Mouse (Mus musculus): ENCODE measurements around the gene Phospho1. TPM values are rescaled to one million over a fixed set of nuclear protein-coding genes. Genes with fewer than 3 reads are reported as not detected.
A peak's percentile ranks its signal among the peaks of the same experiment; 100 is the strongest.

Phospho1 gene
- polyA plus RNA-seq, 1 experiment from 2014 or later: 0.51 TPM

DNA sequence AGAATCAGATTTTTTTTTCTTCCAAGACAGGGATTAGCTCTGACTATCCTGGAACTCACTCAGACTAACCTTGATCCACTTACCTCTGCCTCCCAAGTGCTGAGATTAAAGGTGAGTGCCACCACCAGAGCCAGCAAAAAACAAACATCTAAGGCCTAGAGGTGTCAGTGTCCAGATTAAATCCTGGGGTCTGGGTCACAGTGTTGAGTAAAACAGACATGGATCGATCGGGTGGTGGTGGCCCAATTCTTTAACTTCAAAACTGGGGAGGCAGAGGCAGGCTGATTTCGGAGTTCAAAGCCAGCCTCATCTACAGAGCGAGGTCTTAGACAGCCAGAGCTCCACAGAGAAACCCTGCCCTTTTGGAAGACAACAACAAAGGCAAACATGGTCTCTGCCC is 1.9 kb upstream of the Phospho1 start:
- H3K27me3 ChIP-seq (replicated peaks; ENCODE audit: control insufficient read depth, insufficient read depth, low read length): no peaks in the 10 kb centered on the region; the same call in 1 of the 2 replicates
- H3K4me2 ChIP-seq (ENCODE audit: low read depth, low read length): no peak overlapping the region
- H3K4me3 ChIP-seq (ENCODE audit: low read length): no peak overlapping the region
- no peaks in the 10 kb centered on the region for H3K9me3 ChIP-seq (ENCODE audit: control insufficient read depth, low read length)
- no peak overlapping the region for H3K27ac ChIP-seq (ENCODE audit: low read length)
- H3K4me1 ChIP-seq (ENCODE audit: control insufficient read depth, insufficient read depth, low read length): no peaks in the 10 kb centered on the region
- H3K9ac ChIP-seq (ENCODE audit: low read depth, low read length): no peak overlapping the region
- no peak for ATAC-seq
- whole genome bisulfite sequencing: 95% methylated on average over 4 of the region's 4 CpGs
- no peaks in the 10 kb centered on the region for H3K36me3 ChIP-seq (ENCODE audit: control insufficient read depth, insufficient read depth, low read length)

DNA sequence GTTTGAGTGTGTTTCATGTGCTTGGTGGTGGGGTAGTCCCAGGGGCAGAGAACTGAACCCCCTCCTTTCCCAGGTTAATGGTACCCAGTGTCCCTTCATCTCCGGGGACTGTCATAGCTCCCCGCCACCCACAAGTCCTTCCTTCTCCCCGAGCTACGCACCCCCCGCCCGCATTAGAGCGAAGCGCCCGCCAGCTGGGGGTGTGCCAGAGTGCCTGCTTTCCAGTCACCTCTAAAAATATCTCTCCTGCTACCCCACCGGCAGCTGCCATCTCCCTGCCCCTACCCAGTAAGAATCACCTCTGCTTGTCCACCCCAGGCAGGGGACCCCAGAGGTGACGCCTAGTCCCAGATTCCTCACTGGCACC is 561 bp downstream of the Phospho1 start:
- 0 out of 2 replicates have a peak, but pooled peaks have one; percentile 13 for ATAC-seq
- Histone ChIP-seq H3K27ac (ENCODE audit: low read length) (no peak overlapping the region), H3K36me3 (ENCODE audit: control insufficient read depth, insufficient read depth, low read length) (no peaks in the 10 kb centered on the region), H3K9me3 (ENCODE audit: control insufficient read depth, low read length) (no peaks in the 10 kb centered on the region), H3K9ac (ENCODE audit: low read depth, low read length) (peak overlapping the region; percentile 75), H3K27me3 (replicated peaks; ENCODE audit: control insufficient read depth, insufficient read depth, low read length) (peaks cover 16% of the 10 kb centered on the region; the same call in 1 of the 2 replicates), H3K4me1 (ENCODE audit: control insufficient read depth, insufficient read depth, low read length) (no peaks in the 10 kb centered on the region), H3K4me3 (ENCODE audit: low read length) (peak overlapping the region; percentile 68), H3K4me2 (ENCODE audit: low read depth, low read length) (peak overlapping the region; percentile 99)
- WGBS: 4% methylated on average over 11 of the region's 11 CpGs

DNA sequence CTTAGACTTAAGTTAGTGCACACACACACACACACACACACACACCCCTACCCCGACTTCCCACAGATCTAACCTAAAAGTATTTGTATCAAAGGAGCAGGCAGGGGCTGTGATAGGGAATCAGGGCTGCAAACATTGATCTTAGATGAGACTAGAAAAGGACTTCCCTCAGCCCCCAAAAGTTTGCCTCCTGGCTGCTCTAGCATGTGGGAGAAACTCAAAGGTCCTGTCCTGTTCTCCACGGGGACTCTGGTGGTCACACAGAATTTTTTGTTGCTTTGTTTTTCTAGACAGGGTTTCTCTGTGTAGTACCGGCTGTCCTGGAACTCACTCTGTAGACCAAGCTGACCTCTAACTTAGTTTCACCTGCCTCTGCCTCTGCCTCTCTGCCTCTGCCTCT is 1.3 kb downstream of the Phospho1 start:
- H3K36me3 ChIP-seq (ENCODE audit: control insufficient read depth, insufficient read depth, low read length): no peaks in the 10 kb centered on the region
- ATAC-seq: no peak
- no peak overlapping the region for H3K4me2 ChIP-seq (ENCODE audit: low read depth, low read length)
- no peaks in the 10 kb centered on the region for H3K9me3 ChIP-seq (ENCODE audit: control insufficient read depth, low read length)
- peaks cover 5% of the 10 kb centered on the region for H3K4me1 ChIP-seq (ENCODE audit: control insufficient read depth, insufficient read depth, low read length)
- H3K27ac ChIP-seq (ENCODE audit: low read length): no peak overlapping the region
- peaks cover 23% of the 10 kb centered on the region for H3K27me3 ChIP-seq (replicated peaks; ENCODE audit: control insufficient read depth, insufficient read depth, low read length)
- WGBS: 55% methylated on average over 3 of the region's 3 CpGs
- H3K9ac ChIP-seq (ENCODE audit: low read depth, low read length): no peak overlapping the region
- H3K4me3 ChIP-seq (ENCODE audit: low read length): no peak overlapping the region

DNA sequence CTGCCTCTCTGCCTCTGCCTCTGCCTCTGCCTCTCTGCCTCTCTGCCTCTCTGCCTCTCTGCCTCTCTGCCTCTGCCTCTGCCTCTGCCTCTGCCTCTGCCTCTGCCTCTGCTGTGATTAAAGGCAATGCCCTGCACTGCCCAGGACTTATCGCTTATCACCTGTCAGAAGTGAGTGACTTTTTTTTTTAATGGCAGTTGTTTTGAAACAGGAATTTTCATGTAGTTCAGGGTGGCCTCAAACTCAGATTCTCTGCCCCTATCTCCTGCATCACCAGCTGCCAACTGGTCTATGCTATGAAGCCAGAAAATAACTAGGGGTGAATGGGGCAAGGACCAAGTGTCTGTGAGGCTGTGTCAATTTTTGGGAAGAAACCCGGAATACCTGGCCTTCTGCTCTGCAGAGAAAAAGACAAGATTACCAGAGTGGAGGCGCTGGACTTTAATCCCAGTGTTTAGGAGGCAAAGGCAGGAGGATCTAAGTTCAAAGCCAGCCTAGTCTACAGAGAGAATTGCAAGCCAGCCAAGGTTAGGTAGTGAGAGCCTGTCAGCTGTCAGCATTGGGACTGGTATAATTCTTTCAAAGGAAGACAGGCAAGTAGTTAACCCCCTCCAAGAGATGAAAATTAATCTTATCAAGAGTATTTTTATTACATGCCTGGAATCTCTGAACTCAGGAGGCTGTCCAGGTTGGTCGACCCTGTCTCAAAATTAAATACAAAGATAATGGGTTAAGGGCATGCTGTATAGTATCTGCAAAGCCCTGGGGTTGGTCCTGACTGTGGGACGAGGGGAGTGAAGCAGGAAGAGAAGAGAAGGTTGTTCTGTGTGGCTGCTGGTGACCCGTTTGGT is 2.2 kb downstream of the Phospho1 start:
- Histone ChIP-seq H3K4me1 (ENCODE audit: control insufficient read depth, insufficient read depth, low read length) (peaks cover 14% of the 10 kb centered on the region), H3K4me3 (ENCODE audit: low read length) (no peak overlapping the region), H3K27me3 (replicated peaks; ENCODE audit: control insufficient read depth, insufficient read depth, low read length) (peaks cover 32% of the 10 kb centered on the region), H3K36me3 (ENCODE audit: control insufficient read depth, insufficient read depth, low read length) (no peaks in the 10 kb centered on the region), H3K27ac (ENCODE audit: low read length) (no peak overlapping the region), H3K9ac (ENCODE audit: low read depth, low read length) (no peak overlapping the region), H3K9me3 (ENCODE audit: control insufficient read depth, low read length) (no peaks in the 10 kb centered on the region), H3K4me2 (ENCODE audit: low read depth, low read length) (no peak overlapping the region)
- ATAC-seq: no peak
- 48% methylated on average over 6 of the region's 6 CpGs for WGBS

DNA sequence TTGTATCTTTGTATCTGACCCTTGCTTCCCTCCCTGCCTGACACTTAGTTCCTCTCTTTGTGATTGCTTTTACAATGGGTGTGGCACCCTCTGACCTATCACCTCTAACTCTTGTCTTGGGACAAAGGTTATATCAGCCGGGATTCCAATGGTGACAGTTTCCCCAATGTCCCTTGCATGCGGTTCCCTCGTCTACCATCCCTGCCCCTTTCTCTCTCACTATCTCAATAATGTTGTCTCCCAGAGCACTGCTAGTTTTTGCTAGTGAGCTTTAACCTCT is 2.8 kb downstream of the Phospho1 start:
- Histone ChIP-seq H3K9me3 (ENCODE audit: control insufficient read depth, low read length) (no peaks in the 10 kb centered on the region), H3K36me3 (ENCODE audit: control insufficient read depth, insufficient read depth, low read length) (no peaks in the 10 kb centered on the region), H3K27ac (ENCODE audit: low read length) (no peak overlapping the region), H3K4me2 (ENCODE audit: low read depth, low read length) (no peak overlapping the region), H3K4me3 (ENCODE audit: low read length) (no peak overlapping the region), H3K9ac (ENCODE audit: low read depth, low read length) (no peak overlapping the region), H3K4me1 (ENCODE audit: control insufficient read depth, insufficient read depth, low read length) (peaks cover 14% of the 10 kb centered on the region), H3K27me3 (replicated peaks; ENCODE audit: control insufficient read depth, insufficient read depth, low read length) (peaks cover 37% of the 10 kb centered on the region)
- WGBS: 11% methylated on average over 3 of the region's 3 CpGs
- ATAC-seq: 0 out of 2 replicates have a peak, but pooled peaks have one; percentile 2

DNA sequence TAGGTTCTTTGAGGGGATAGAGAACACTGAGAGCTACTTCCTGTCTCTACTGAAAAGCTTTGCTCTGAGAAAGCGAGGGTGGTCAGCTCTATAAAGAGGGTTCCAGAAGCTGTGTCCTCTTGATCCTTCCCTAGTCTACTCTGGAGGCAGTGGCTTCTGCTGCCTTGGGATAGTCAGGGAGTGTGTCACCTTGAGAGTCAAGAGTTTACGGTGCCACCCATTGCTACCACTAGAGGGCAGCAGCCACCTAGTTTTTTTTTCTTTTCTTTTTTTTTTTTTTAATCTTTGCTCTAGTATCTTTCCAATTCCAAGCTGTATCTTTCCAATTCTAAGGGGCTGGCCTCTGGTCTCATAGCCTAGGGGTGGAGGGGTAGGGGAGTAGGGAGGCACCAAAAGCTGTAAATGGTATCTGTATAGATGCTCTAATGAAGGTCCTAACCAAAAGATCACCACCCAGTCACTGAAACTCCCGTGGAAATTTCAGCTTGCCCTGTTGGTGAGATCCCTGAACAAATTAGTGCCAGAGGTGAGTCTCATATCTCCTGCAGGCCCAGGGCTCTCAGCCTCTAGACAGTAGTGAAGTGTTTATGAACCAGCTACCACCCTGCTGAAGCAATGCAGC is 3.3 kb downstream of the Phospho1 start:
- Histone ChIP-seq H3K9me3 (ENCODE audit: control insufficient read depth, low read length) (no peaks in the 10 kb centered on the region), H3K4me2 (ENCODE audit: low read depth, low read length) (no peak overlapping the region), H3K36me3 (ENCODE audit: control insufficient read depth, insufficient read depth, low read length) (no peaks in the 10 kb centered on the region), H3K27ac (ENCODE audit: low read length) (no peak overlapping the region), H3K4me3 (ENCODE audit: low read length) (no peak overlapping the region), H3K4me1 (ENCODE audit: control insufficient read depth, insufficient read depth, low read length) (peaks cover 14% of the 10 kb centered on the region), H3K9ac (ENCODE audit: low read depth, low read length) (no peak overlapping the region), H3K27me3 (replicated peaks; ENCODE audit: control insufficient read depth, insufficient read depth, low read length) (peaks cover 41% of the 10 kb centered on the region)
- no peak for ATAC-seq
- WGBS: 15% methylated on average over 3 of the region's 3 CpGs

DNA sequence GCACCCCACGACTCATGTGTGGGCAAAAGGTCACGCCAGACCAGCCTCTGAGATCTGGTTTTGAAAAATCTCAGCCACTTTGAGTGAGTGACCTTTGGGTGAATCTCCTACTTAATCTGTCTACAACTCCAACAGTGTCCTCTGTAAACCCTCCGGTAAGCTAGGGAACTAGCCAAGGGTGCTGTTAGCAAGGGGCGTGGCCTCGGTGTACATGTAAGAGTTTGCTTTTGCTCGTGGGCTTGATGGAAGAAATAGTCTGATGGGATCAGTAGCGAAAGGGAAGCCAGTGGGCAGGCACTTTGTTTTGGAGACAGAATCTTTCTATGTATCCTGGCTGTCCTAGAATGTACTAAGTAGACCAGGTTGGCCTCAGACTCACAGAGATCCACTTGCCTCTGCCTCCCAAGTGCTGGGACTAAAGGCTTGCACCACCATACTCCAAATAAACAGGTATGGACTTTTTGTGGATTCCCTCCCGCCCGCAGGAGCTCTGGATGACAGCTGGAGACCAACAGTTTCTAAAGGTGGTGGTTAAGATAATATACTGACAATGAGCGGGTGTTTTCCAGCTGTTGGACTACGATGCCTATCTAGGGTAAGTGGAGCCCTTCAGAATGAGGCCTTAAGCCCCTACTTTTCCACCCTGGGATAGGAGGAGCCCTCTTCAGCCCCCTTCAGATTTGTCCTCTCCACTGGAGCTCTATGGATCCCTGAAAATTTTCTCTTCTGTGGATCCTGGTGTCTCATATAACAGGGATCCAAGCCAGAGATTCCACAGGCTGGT is 4.1 kb downstream of the Phospho1 start:
- no peak overlapping the region for H3K4me2 ChIP-seq (ENCODE audit: low read depth, low read length)
- H3K4me3 ChIP-seq (ENCODE audit: low read length): no peak overlapping the region
- no peak overlapping the region for H3K27ac ChIP-seq (ENCODE audit: low read length)
- no peak for ATAC-seq
- H3K27me3 ChIP-seq (replicated peaks; ENCODE audit: control insufficient read depth, insufficient read depth, low read length): peaks cover 48% of the 10 kb centered on the region
- H3K9ac ChIP-seq (ENCODE audit: low read depth, low read length): no peak overlapping the region
- no peaks in the 10 kb centered on the region for H3K36me3 ChIP-seq (ENCODE audit: control insufficient read depth, insufficient read depth, low read length)
- H3K9me3 ChIP-seq (ENCODE audit: control insufficient read depth, low read length): no peaks in the 10 kb centered on the region
- H3K4me1 ChIP-seq (ENCODE audit: control insufficient read depth, insufficient read depth, low read length): peaks cover 16% of the 10 kb centered on the region
- 76% methylated on average over 11 of the region's 11 CpGs for WGBS

DNA sequence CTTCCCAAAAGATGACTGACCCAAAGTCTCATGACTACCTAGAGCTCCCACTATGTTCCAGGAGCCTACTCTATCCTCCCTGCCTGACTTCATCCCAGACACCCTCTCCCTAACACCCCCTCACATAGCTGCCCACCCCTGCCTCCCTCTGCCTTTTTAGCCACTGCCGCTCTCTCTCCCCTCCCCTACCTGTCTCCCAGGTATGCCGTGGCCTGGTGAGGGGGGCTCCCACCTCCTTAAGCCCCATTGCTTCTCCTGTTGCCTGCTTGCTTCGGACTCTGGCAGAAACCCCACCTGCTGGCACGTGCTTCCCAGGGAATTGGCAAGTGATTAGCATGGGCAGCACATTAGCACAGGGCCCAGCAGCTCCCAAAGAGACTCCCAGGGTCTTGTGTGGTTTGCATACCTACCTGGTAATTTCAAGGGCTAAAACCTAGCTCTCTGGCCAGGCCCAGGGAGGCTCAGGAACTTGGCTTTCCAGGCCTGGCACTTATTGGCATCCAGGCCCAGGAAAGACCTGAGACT is 5.3 kb downstream of the Phospho1 start:
- Histone ChIP-seq H3K4me2 (ENCODE audit: low read depth, low read length) (no peak overlapping the region), H3K9ac (ENCODE audit: low read depth, low read length) (no peak overlapping the region), H3K27me3 (replicated peaks; ENCODE audit: control insufficient read depth, insufficient read depth, low read length) (peaks cover 58% of the 10 kb centered on the region), H3K27ac (ENCODE audit: low read length) (no peak overlapping the region), H3K36me3 (ENCODE audit: control insufficient read depth, insufficient read depth, low read length) (no peaks in the 10 kb centered on the region), H3K9me3 (ENCODE audit: control insufficient read depth, low read length) (no peaks in the 10 kb centered on the region), H3K4me1 (ENCODE audit: control insufficient read depth, insufficient read depth, low read length) (peaks cover 25% of the 10 kb centered on the region), H3K4me3 (ENCODE audit: low read length) (no peak overlapping the region)
- no peak for ATAC-seq
- WGBS: 48% methylated on average over 4 of the region's 4 CpGs
